Mouse (Mus musculus): Measurements from ENCODE around the gene Il1rl1.

DNA sequence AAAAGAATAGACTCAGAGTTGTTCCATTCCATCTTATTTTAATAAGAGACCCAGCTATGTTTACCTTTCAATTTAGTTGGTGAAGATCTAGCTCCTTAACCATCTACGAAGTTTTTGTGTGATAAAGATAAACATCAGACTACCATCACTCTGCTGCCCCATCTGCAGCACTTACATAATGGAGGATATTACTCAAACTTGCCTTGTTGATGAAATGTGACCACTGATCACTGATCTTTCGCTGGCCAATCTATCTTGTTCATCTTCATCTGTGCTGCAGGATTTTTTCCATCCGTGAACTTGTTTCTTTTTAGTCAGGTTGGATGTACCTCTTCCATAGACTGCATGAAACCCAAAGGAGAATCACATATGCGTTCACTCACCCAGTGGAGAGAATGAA, 65.2 kb downstream of the Il1rl1 start:
- TF ChIP-seq CTCF (IDR thresholded peaks at IDR 0.05; ENCODE audit: control insufficient read depth, insufficient read depth, insufficient replicate concordance, low read depth, low read length) (no peak), POLR2A (IDR thresholded peaks at IDR 0.05; ENCODE audit: control insufficient read depth, low read depth, low read length) (no peak)

Measured in testis, adult 2 months (tissue).